Mouse (Mus musculus) B cell, adult 67 days (primary cell): ENCODE data around the gene Smim24. TPM values are rescaled to one million over a fixed set of nuclear protein-coding genes. Genes with fewer than 3 reads are reported as not detected.

Experiments
- total RNA-seq, 2 experiments: library from RNA; stranded (reverse); gene quantifications; 4 replicates each; pipeline ENCODE4 v1.2.4; 2023

Smim24 gene
- total RNA-seq: 1 to 10 TPM; 5.8 to 9.2 TPM

GRCm38 (mm10) chr10:81392781-81393185 is at the start of gene Smim24:
Smim24 (plus strand) TSS chr10:81393051.

GRCm38 (mm10) chr10:81350351-81351063 is 42.3 kb upstream of the Smim24 start, which contains the start of gene Hmg20b:
Hmg20b (minus strand) TSS chr10:81350480.

GRCm38 (mm10) chr10:81356991-81357844 is 35.6 kb upstream of the Smim24 start, which contains the start of gene Mfsd12:
Mfsd12 (plus strand) TSS chr10:81357491.

GRCm38 (mm10) chr10:81365672-81366476 is 27.0 kb upstream of the Smim24 start, which contains the start of gene 4930404N11Rik:
4930404N11Rik (minus strand) TSS chr10:81365816.

GRCm38 (mm10) chr10:81377793-81378552 is 14.9 kb upstream of the Smim24 start, which contains the start of gene Fzr1:
Fzr1 (minus strand) TSS chr10:81378516.

GRCm38 (mm10) chr10:81383802-81384604 is 8.8 kb upstream of the Smim24 start, which contains the start of the genes Dohh and Gm48551:
Dohh (plus strand) TSS chr10:81384428.
Gm48551 (plus strand) TSS chr10:81384466.

GRCm38 (mm10) chr10:81388505-81389055 is 4.3 kb upstream of the Smim24 start, which contains the start of gene Gm48552:
Gm48552 (plus strand) TSS chr10:81389005.

Other genes starting within 250 kb of the Smim24 start
- 10 to 100 TPM; 70.9 to 76.2 TPM for gene Pias4, start 225.1 kb upstream of the Smim24 start, total RNA-seq
- 1,000 to 10,000 TPM; 1,844 to 1,917 TPM for gene Eef2, start 216.4 kb upstream of the Smim24 start, total RNA-seq
- 10 to 100 TPM; 79.5 to 87.1 TPM for gene Dapk3, start 210.0 kb upstream of the Smim24 start, total RNA-seq
- gene 4930442H23Rik, start 209.2 kb upstream of the Smim24 start, total RNA-seq: not detected
- gene Nmrk2, start 191.0 kb upstream of the Smim24 start, total RNA-seq: not detected
- gene Atcay, start 162.2 kb upstream of the Smim24 start, total RNA-seq: not detected
- gene Zfr2, start 159.9 kb upstream of the Smim24 start, total RNA-seq: 1 to 10 TPM; 3.4 to 4.6 TPM
- gene Matk, start 140.1 kb upstream of the Smim24 start, total RNA-seq: 10 to 100 TPM; 24.5 to 29.5 TPM
- gene Mrpl54, start 126.1 kb upstream of the Smim24 start, total RNA-seq: 100 to 1,000 TPM; 106 to 112 TPM
- gene Apba3, start 126.1 kb upstream of the Smim24 start, total RNA-seq: 10 to 100 TPM; 32.7 to 50.4 TPM
- gene Tjp3, start 101.5 kb upstream of the Smim24 start, total RNA-seq: 10 to 100 TPM; 14.0 to 18.9 TPM
- 100 to 1,000 TPM; 130 to 154 TPM for gene Pip5k1c, start 100.1 kb upstream of the Smim24 start, total RNA-seq
- gene Cactin, start 71.9 kb upstream of the Smim24 start, total RNA-seq: 10 to 100 TPM; 53.3 to 59.3 TPM
- 1 to 10 TPM; 4.6 to 6.0 TPM for gene Tbxa2r, start 64.3 kb upstream of the Smim24 start, total RNA-seq
- under 1 TPM; 0.78 to 0.92 TPM for gene Gipc3, start 49.8 kb upstream of the Smim24 start, total RNA-seq
- gene Hmg20b, start 42.6 kb upstream of the Smim24 start, total RNA-seq: 10 to 100 TPM; 77.8 to 80.1 TPM
- 10 to 100 TPM; 11.6 to 13.5 TPM for gene Mfsd12, start 35.6 kb upstream of the Smim24 start, total RNA-seq
- 10 to 100 TPM in 1 of 2 experiments, 1 to 10 TPM in 1; 7.8 to 11.0 TPM for gene 4930404N11Rik, start 27.2 kb upstream of the Smim24 start, total RNA-seq
- gene Fzr1, start 14.5 kb upstream of the Smim24 start, total RNA-seq: 10 to 100 TPM; 47.9 to 55.7 TPM
- 10 to 100 TPM; 36.0 to 37.0 TPM for gene Dohh, start 8.6 kb upstream of the Smim24 start, total RNA-seq
- gene Gm48551, start 8.6 kb upstream of the Smim24 start, total RNA-seq: 1 to 10 TPM; 1.6 to 4.6 TPM
- 1 to 10 TPM; 4.3 to 5.4 TPM for gene Gm48552, start 4.0 kb upstream of the Smim24 start, total RNA-seq
- gene Nfic, start 62.6 kb downstream of the Smim24 start, total RNA-seq: 10 to 100 TPM; 15.0 to 22.8 TPM
- not detected for gene Celf5, start 89.7 kb downstream of the Smim24 start, total RNA-seq
- gene Ncln, start 103.3 kb downstream of the Smim24 start, total RNA-seq: 100 to 1,000 TPM; 113 to 131 TPM
- gene S1pr4, start 107.1 kb downstream of the Smim24 start, total RNA-seq: 10 to 100 TPM; 78.0 to 83.2 TPM
- 1 to 10 TPM; 6.3 to 9.1 TPM for gene Gna15, start 131.2 kb downstream of the Smim24 start, total RNA-seq
- gene Gna11, start 152.1 kb downstream of the Smim24 start, total RNA-seq: 10 to 100 TPM; 24.4 to 31.5 TPM
- gene Aes, start 166.4 kb downstream of the Smim24 start, total RNA-seq: 100 to 1,000 TPM; 336 to 341 TPM
- gene Tle2, start 181.5 kb downstream of the Smim24 start, total RNA-seq: 1 to 10 TPM; 3.7 to 4.7 TPM
- gene Tle6, start 208.0 kb downstream of the Smim24 start, total RNA-seq: under 1 TPM; 0.52 to 0.68 TPM
- 1 to 10 TPM; 3.2 to 4.3 TPM for gene BC025920, start 213.2 kb downstream of the Smim24 start, total RNA-seq
- 10 to 100 TPM; 23.5 to 28.2 TPM for gene Sirt6, start 234.7 kb downstream of the Smim24 start, total RNA-seq
- 1 to 10 TPM; 2.7 to 3.8 TPM for gene Ankrd24, start 235.5 kb downstream of the Smim24 start, total RNA-seq